Mouse (Mus musculus): ENCODE data around the gene Wrap53. TPM values are rescaled to one million over a fixed set of nuclear protein-coding genes. Genes with fewer than 3 reads are reported as not detected.
"Not testable (repeated sequence)": the region's sequence is repeated elsewhere in the genome, so short reads cannot be mapped to it uniquely, and the experiment has no call there.

Gene Wrap53
- total RNA-seq, 2 experiments from 2014 or later, result 13.8 to 18.4 TPM

- no peak for ATAC-seq (replicated peaks; ENCODE audit: low FRiP score, poor library complexity, severe bottlenecking)
Measured at GRCm38 (mm10) chr11:69545957-69546356, 34.1 kb downstream of the Wrap53 start.

GRCm38 (mm10) chr11:69543598-69543997 is 36.5 kb downstream of the Wrap53 start:
- no peak for ATAC-seq (replicated peaks; ENCODE audit: low FRiP score, poor library complexity, severe bottlenecking)

DNA sequence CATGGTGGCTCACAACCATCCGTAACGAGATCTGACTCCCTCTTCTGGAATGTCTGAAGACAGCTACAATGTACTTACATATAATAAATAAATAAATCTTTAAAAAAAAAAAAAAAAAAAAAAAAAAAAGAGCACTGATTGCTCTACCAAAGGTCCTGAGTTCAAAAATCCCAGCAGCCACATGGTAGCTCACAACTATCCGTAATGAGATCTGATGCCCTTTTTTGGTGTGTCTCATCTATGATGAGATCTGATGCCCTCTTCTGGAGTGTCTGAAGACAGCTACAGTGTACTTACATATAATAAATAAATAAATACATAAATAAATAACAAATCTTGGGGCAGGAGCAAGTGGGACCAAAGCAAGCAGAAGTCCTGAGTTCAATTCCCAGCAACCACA is 38.3 kb downstream of the Wrap53 start:
- not testable (repeated sequence) for ATAC-seq (replicated peaks; ENCODE audit: low FRiP score, poor library complexity, severe bottlenecking)

GRCm38 (mm10) chr11:69540700-69541099 is 39.4 kb downstream of the Wrap53 start:
- no peak for ATAC-seq (replicated peaks; ENCODE audit: low FRiP score, poor library complexity, severe bottlenecking)

- ATAC-seq (replicated peaks; ENCODE audit: low FRiP score, poor library complexity, severe bottlenecking), result no peak
Measured at GRCm38 (mm10) chr11:69534990-69535389, 45.1 kb downstream of the Wrap53 start.

DNA sequence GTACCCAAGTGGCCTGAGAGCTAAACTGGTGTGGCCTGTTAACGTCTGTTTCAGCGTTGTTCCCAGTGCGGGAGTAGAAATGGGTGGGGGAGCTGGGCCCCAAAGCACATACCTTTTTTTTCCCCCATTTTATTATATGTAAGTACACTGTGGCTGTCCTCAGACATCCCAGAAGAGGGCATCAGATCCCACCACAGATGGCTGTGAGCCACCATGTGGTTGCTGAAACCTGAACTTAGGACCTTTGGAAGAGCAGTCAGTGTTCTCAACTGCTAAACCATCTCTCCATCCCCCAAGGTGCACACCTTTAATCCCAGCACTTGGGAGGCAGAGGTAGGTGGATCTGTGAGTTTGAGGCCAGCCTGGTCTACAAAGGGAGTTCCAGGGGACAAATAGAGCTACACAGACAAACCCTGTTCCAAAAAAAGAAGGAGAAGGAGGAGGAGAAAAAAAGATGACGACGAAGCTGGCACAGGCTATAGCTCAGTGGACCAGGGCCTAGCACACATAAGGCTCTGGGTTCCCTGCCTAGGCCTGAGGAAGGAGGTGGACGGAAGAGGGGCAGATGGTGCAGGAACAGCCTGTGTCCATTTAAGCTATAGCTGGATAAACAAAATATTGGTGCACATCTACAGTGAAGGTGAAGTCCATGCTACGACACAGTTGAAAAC is 47.4 kb downstream of the Wrap53 start:
- no peak for ATAC-seq (replicated peaks; ENCODE audit: low FRiP score, poor library complexity, severe bottlenecking)

GRCm38 (mm10) chr11:69530755-69531154 is 49.3 kb downstream of the Wrap53 start:
- not testable (repeated sequence) for ATAC-seq (replicated peaks; ENCODE audit: low FRiP score, poor library complexity, severe bottlenecking)

DNA sequence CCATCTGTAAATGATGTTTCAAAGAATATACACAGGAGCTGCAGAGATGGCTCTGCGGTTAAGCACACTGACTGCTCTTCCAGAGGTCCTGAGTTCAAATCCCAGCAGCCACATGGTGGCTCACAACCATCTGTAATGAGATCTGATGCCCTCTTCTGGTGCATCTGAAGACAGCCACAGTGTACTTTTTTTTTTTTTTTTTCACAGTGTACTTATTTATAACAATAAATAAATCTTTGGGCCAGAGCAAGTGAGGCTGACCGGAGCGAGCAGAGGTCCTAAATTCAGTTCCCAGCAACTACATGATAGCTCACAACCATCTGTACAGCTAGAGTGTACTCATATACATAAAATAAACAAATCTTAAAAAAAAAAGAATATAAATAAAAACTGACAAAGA is 49.8 kb downstream of the Wrap53 start:
- ATAC-seq (replicated peaks; ENCODE audit: low FRiP score, poor library complexity, severe bottlenecking), result not testable (repeated sequence)

GRCm38 (mm10) chr11:69528031-69528390 is 52.0 kb downstream of the Wrap53 start:
- no peak for ATAC-seq (replicated peaks; ENCODE audit: low FRiP score, poor library complexity, severe bottlenecking)

DNA sequence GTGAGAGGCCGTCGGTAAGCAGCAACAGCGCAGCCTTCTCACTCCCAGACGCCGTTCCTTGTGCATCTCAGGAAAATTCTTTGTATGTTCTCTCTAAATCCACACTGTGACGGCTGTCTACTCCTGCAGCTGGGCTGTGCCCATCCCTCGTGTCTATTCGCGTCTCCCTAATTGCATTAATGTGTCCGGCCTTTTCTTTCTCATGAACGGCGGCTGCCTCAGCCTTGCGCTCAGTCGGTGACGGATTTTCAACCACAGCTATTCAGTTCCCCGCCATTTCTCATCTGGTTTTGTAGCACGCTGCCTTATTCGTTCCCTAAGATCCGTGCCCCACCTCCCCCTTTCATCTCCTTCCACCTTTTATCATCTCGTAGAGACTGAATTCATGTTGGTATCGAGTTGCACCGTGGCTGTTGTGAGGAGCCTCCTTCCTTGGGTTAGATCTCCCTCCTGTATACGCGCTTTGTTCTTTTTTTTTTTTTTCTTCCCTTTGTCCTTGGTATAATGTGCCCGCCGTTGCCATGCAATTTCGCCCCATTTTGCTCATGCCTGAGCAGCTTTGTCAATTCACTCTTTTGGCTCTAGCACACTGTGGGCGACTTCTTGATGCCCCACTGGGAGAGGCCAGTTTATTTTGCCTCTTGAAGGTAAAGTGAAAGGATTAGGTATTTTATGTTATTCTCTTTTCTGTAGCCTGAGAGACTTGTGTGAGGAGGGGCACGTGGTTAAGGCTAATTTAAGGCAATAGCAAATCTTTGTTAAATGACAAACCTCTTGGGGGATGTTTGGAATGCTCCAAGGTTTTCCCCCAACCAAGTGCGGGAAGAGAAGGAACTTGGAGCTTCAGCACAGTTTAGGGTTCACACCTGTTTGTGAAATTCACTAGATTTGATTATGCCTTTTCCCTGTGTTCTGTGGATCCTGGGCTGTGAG is 52.7 kb downstream of the Wrap53 start:
- ATAC-seq (replicated peaks; ENCODE audit: low FRiP score, poor library complexity, severe bottlenecking), result no peak

- ATAC-seq (replicated peaks; ENCODE audit: low FRiP score, poor library complexity, severe bottlenecking), result no peak
Measured at GRCm38 (mm10) chr11:69526631-69527030, 53.4 kb downstream of the Wrap53 start.

GRCm38 (mm10) chr11:69525661-69526060 is 54.4 kb downstream of the Wrap53 start:
- ATAC-seq (replicated peaks; ENCODE audit: low FRiP score, poor library complexity, severe bottlenecking), result no peak

- no peak for ATAC-seq (replicated peaks; ENCODE audit: low FRiP score, poor library complexity, severe bottlenecking)
Measured at GRCm38 (mm10) chr11:69523651-69524050, 56.4 kb downstream of the Wrap53 start.

GRCm38 (mm10) chr11:69521526-69522149 is 58.4 kb downstream of the Wrap53 start:
- ATAC-seq (replicated peaks; ENCODE audit: low FRiP score, poor library complexity, severe bottlenecking), result no peak

GRCm38 (mm10) chr11:69519976-69520375 is 60.1 kb downstream of the Wrap53 start:
- no peak for ATAC-seq (replicated peaks; ENCODE audit: low FRiP score, poor library complexity, severe bottlenecking)

DNA sequence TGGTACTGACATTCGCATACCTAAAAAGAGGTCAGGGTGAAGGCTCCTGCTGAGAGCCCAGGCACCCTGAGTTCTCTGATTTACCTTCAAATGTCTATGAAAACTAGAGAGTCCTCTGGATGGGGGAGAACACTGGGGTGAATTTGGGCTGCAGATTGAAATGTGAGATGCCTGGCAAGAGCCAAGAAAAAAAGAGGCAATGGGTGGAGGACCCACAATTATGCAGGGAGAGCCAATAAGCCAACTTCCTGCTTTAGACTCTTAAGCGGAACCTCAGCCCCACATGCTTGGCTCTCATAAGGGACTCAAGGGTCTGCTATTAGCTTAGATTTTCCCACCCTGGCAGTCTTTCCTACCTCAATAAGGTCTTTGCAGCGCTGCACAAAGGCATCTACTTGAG is 63.4 kb downstream of the Wrap53 start:
- ATAC-seq (replicated peaks; ENCODE audit: low FRiP score, poor library complexity, severe bottlenecking), result no peak

DNA sequence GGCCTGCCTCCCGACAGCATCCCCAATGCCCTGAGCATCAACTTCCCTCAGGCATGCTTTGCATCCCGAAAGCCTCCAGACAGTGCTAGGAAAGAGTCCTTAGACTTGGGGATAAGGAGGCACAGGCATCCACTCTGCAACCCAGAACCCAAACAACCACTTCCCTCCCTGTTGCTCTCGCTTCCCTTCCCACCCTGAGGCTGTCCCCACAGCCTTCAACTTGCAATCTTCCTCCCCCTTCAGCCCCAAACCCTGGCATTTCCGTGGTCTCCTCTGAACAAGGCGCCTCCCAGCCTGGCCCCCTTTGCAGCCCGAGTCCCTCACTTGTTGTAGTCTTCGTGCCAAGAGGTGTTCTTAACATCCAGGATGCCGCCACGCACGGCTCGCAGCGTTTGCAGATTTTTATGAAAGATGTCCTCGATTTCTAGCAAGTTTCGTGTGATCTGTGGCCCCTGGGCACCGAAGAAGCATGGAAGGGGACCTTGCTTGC is 63.9 kb downstream of the Wrap53 start:
- ATAC-seq (replicated peaks; ENCODE audit: low FRiP score, poor library complexity, severe bottlenecking), result no peak

DNA sequence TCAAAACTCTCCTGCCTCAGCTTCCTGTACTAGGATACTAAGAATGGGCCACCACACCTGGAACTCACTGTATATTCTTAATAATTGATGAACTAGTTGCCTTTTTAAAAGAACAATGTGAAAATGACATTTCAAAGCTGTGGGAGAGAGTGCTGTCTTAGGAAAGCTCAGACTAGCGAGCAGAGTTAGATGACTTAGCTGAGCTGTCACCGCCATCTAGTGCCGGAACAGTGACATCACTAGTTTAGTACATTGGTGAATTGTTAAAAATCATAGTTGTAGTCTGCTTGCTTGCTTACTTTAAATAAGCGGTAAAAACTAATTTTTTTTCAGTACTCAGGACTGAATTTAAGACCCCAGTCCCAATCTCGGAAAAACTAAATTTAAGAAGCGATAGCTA is 66.2 kb downstream of the Wrap53 start:
- peak; percentile 65 for ATAC-seq (replicated peaks; ENCODE audit: low FRiP score, poor library complexity, severe bottlenecking)

All from erythroid progenitor cell, adult 5-6 weeks (primary cell).